Mouse (Mus musculus): ENCODE measurements around the gene Tubal3. TPM values are rescaled to one million over a fixed set of nuclear protein-coding genes. Genes with fewer than 3 reads are reported as not detected.

Gene Tubal3
- not detected in 2 replicates for polyA plus RNA-seq (2015; fragmentation: Nextera tagmentation; extraction: Ambion mirVana)

GRCm38 (mm10) chr13:3917571-3918311, at the start of gene Tubal3, which contains the start of gene Net1:
TSS of gene Tubal3 (plus strand) at chr13:3918274.
TSS of gene Net1 (minus strand) at chr13:3918220.
- Histone ChIP-seq H3K27me3 (no peaks in the 10 kb centered on the region), H3K4me1 (peaks cover 5% of the 10 kb centered on the region; the same call in 1 of the 2 replicates), H3K36me3 (no peaks in the 10 kb centered on the region), H3K9ac (peak within 1 kb of the TSS; percentile 63), H3K4me3 (peak within 1 kb of the TSS; percentile 92), H3K4me2 (peak within 1 kb of the TSS; percentile 77), H3K9me3 (no peaks in the 10 kb centered on the region), H3K27ac (peak within 1 kb of the TSS; percentile 27; the same call in 1 of the 2 replicates)
- under 1% methylated on average over 52 of the region's 52 CpGs for WGBS
- ATAC-seq (ENCODE audit: insufficient number of reproducible peaks, low FRiP score, low TSS enrichment, low read depth) = peak; percentile 94

GRCm38 (mm10) chr13:3869901-3870300, 48.2 kb upstream of the Tubal3 start:
- no peaks in the 10 kb centered on the region for H3K36me3 ChIP-seq
- no peak overlapping the region for H3K9ac ChIP-seq
- H3K4me2 ChIP-seq = no peak overlapping the region
- no peaks in the 10 kb centered on the region for H3K9me3 ChIP-seq
- ATAC-seq (ENCODE audit: insufficient number of reproducible peaks, low FRiP score, low TSS enrichment, low read depth) = no peak
- no peak overlapping the region for H3K4me3 ChIP-seq
- no peaks in the 10 kb centered on the region for H3K4me1 ChIP-seq
- H3K27me3 ChIP-seq = no peaks in the 10 kb centered on the region
- 0 out of 2 replicates have a peak overlapping the region, but pooled peaks have one; percentile 27 for H3K27ac ChIP-seq

DNA sequence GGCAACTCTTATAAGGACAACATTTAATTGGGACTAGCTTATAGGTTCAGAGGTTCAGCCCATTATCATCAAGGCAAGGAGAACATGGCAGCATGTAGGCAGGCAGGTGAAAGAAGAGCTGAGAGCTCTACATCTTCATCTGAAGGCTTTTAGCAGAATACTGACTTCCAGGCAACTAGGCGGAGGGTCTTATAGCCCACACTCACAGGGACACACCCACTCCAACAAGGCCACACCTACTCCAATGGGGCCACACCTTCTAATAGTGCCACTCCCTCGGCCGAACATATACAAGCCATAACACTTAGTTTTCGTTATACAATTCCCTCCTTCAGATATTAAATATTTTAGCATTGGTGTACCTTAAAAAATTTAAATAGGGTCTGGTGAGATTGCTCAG, 45.2 kb upstream of the Tubal3 start:
- Histone ChIP-seq H3K9me3 (no peaks in the 10 kb centered on the region), H3K27ac (no peak overlapping the region), H3K4me3 (no peak overlapping the region), H3K36me3 (no peaks in the 10 kb centered on the region), H3K4me2 (no peak overlapping the region), H3K4me1 (peaks cover 8% of the 10 kb centered on the region), H3K27me3 (no peaks in the 10 kb centered on the region), H3K9ac (no peak overlapping the region)
- WGBS = 88% methylated on average over 4 of the region's 4 CpGs
- no peak for ATAC-seq (ENCODE audit: insufficient number of reproducible peaks, low FRiP score, low TSS enrichment, low read depth)

DNA sequence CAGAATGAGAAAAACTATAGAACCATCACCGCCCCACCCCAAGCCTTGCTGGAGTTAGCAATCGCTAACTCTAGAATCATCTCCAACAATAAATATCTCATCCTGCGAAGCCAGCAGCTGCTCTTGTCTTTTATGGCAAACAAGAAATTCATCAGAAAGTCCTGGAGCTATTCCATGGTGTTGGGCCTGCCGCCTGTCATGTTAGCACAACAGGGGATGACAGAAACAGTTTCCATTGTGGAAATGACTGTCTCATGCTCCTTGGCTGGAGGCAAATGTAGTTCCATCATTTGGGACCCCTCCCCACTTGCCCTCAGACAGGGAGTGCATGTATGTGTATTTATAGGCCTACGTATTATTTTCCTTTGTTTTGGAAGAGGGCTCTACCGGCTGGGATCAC, 41.6 kb upstream of the Tubal3 start:
- Histone ChIP-seq H3K27ac (peak overlapping the region; percentile 60), H3K9me3 (no peaks in the 10 kb centered on the region), H3K36me3 (peaks cover 7% of the 10 kb centered on the region), H3K4me1 (peaks cover 8% of the 10 kb centered on the region), H3K4me3 (no peak overlapping the region), H3K4me2 (no peak overlapping the region), H3K27me3 (no peaks in the 10 kb centered on the region), H3K9ac (no peak overlapping the region)
- no peak for ATAC-seq (ENCODE audit: insufficient number of reproducible peaks, low FRiP score, low TSS enrichment, low read depth)
- 60% methylated on average over 6 of the region's 6 CpGs for WGBS

DNA sequence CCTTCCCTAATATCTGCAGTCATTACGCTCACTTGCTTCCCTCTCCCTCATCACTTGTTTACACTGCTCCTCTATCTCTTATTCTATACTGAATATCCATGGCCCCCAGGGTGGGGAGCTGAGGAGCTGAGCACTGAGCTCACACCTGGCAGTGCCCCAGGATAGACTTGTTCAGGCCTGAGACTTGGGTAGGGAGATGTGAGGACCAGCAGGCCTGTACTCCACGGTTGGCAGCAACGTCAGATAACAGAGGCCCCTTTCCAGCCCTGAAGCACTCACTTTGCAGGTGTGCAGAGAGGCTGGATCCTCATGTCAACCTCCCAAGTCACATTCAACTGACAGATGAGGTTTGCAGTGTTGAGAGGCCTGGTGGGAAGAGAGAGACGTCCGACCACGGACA, 40.9 kb upstream of the Tubal3 start:
- ATAC-seq (ENCODE audit: insufficient number of reproducible peaks, low FRiP score, low TSS enrichment, low read depth) = peak; percentile 38; the same call in 1 of the 2 replicates
- H3K27ac ChIP-seq = peak overlapping the region; percentile 60

GRCm38 (mm10) chr13:3877679-3878220, 40.3 kb upstream of the Tubal3 start:
- ATAC-seq (ENCODE audit: insufficient number of reproducible peaks, low FRiP score, low TSS enrichment, low read depth) = no peak
- H3K9ac ChIP-seq = no peak overlapping the region
- H3K4me1 ChIP-seq = peaks cover 8% of the 10 kb centered on the region
- no peak overlapping the region for H3K4me3 ChIP-seq
- H3K36me3 ChIP-seq = peaks cover 16% of the 10 kb centered on the region
- H3K27ac ChIP-seq = peak overlapping the region; percentile 60
- no peak overlapping the region for H3K4me2 ChIP-seq
- no peaks in the 10 kb centered on the region for H3K9me3 ChIP-seq
- 48% methylated on average over 4 of the region's 4 CpGs for WGBS
- no peaks in the 10 kb centered on the region for H3K27me3 ChIP-seq

More for the DNA sequence above, 40.9 kb upstream of the Tubal3 start:
- H3K4me2 ChIP-seq = no peak overlapping the region
- H3K9me3 ChIP-seq = no peaks in the 10 kb centered on the region
- H3K4me1 ChIP-seq = peaks cover 8% of the 10 kb centered on the region
- H3K36me3 ChIP-seq = peaks cover 14% of the 10 kb centered on the region
- H3K9ac ChIP-seq = no peak overlapping the region
- WGBS = 54% methylated on average over 6 of the region's 6 CpGs
- H3K27me3 ChIP-seq = no peaks in the 10 kb centered on the region
- no peak overlapping the region for H3K4me3 ChIP-seq

- Histone ChIP-seq H3K36me3 (peaks cover 60% of the 10 kb centered on the region), H3K4me2 (no peak overlapping the region), H3K9me3 (no peaks in the 10 kb centered on the region), H3K9ac (no peak overlapping the region), H3K27me3 (no peaks in the 10 kb centered on the region), H3K4me3 (no peak overlapping the region), H3K27ac (no peak overlapping the region), H3K4me1 (peaks cover 12% of the 10 kb centered on the region)
- WGBS = 90% methylated on average over 7 of the region's 7 CpGs
- no peak for ATAC-seq (ENCODE audit: insufficient number of reproducible peaks, low FRiP score, low TSS enrichment, low read depth)
Measured at GRCm38 (mm10) chr13:3886663-3887062, 31.4 kb upstream of the Tubal3 start.

DNA sequence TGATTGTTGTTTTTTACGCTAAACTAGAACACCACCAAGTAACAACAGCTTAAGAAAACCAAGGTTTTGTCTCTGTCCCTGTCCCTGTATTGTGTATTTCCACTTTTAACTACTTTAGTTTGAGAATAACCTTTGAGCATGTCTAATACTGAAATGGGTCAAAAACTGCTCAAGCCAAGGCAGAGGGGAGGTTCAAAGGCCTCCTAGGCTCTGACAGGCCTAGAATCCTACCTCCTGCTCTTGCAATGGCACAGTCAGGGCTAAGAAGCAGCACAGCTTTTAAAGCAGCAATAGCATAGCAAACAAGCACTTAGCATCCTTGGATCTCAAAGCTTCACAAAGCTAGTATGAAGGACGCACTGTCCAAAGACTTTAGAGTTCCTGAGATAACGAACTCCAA, 29.0 kb upstream of the Tubal3 start:
- no peak overlapping the region for H3K9ac ChIP-seq
- 89% methylated on average over 3 of the region's 3 CpGs for WGBS
- no peak for ATAC-seq (ENCODE audit: insufficient number of reproducible peaks, low FRiP score, low TSS enrichment, low read depth)
- no peak overlapping the region for H3K27ac ChIP-seq
- H3K36me3 ChIP-seq = peaks cover 51% of the 10 kb centered on the region
- peaks cover 19% of the 10 kb centered on the region for H3K4me1 ChIP-seq
- H3K4me2 ChIP-seq = no peak overlapping the region; the same call in 1 of the 2 replicates
- H3K27me3 ChIP-seq = no peaks in the 10 kb centered on the region
- no peak overlapping the region for H3K4me3 ChIP-seq
- no peaks in the 10 kb centered on the region for H3K9me3 ChIP-seq

DNA sequence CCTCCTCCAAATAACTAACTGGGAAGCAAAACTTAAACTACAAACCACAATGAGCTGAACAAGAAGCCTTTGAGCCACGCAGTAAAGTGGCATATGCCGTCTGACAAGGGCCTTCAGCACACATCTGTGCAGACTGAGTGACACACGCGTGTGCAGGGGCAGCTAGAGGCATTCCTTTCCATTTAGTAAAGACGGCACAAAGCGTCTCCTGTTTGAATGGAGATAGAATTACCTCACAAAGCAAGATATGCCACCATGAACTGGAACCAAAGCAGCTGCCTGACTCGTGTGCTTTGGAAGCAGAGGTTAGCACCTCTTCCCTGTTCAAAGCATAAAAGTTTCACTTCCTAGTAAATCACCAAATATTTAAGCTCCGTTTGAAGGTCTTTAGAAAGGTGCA, 28.0 kb upstream of the Tubal3 start:
- Histone ChIP-seq H3K4me2 (peak overlapping the region; percentile 41), H3K27me3 (no peaks in the 10 kb centered on the region), H3K9me3 (no peaks in the 10 kb centered on the region), H3K27ac (peak overlapping the region; percentile 33; the same call in 1 of the 2 replicates), H3K36me3 (peaks cover 41% of the 10 kb centered on the region), H3K4me1 (peaks cover 24% of the 10 kb centered on the region), H3K9ac (no peak overlapping the region; the same call in 1 of the 2 replicates), H3K4me3 (peak overlapping the region; percentile 20)
- ATAC-seq (ENCODE audit: insufficient number of reproducible peaks, low FRiP score, low TSS enrichment, low read depth) = peak; percentile 15; the same call in 1 of the 2 replicates
- WGBS = 23% methylated on average over 8 of the region's 8 CpGs

DNA sequence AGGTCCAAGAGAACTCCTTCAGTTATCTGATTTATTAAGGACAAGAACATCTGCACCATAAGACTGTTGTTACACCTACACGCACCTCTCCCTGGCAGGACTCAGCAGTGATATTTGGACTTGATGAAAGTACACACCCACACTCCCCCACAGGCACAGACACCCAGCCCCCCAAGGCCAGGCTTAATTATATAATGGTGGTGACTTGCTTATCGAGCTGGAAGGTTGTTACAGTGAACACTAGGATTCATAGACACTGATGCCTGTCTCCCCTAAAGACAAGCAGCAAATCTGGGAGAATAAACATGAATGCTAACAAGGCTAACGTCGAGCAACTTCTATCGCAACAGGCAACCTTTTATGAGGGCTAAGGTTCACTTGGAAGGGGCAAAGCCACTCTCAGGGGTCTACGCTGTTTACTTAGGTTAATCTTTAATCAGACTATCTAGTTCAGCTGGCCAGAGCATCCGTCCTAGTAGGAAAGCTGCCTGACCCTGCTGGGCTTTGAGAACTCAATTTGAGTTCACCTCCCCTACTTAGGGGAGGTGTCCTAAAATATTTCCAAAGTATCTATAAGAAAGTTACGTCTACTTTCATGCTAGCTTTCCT, 26.5 kb upstream of the Tubal3 start:
- ATAC-seq (ENCODE audit: insufficient number of reproducible peaks, low FRiP score, low TSS enrichment, low read depth) = no peak
- H3K4me1 ChIP-seq = peaks cover 24% of the 10 kb centered on the region
- H3K9ac ChIP-seq = peak overlapping the region; percentile 67
- H3K4me3 ChIP-seq = peak overlapping the region; percentile 67
- 23% methylated on average over 8 of the region's 8 CpGs for WGBS
- peaks cover 26% of the 10 kb centered on the region for H3K36me3 ChIP-seq
- H3K27me3 ChIP-seq = no peaks in the 10 kb centered on the region
- peak overlapping the region; percentile 57 for H3K4me2 ChIP-seq
- H3K27ac ChIP-seq = peak overlapping the region; percentile 92
- H3K9me3 ChIP-seq = no peaks in the 10 kb centered on the region

DNA sequence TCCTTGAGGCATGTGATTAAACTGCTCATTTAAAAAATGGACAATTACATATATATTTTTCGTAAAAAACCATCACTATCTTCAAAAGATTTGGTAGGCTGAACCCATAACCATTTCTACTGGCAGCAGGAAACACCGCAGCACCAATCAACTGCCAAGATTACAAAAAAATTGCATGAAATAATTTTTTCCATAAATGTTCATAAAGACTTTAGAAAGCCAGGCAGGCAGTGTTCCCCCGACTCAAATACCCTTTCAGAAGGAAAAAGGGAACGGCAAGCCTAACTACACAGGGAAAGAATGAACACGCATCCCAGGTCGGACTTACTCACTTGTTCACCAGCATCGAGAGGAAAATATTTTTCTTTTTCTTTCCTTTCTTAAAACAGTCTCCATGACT, 25.5 kb upstream of the Tubal3 start:
- peaks cover 24% of the 10 kb centered on the region for H3K4me1 ChIP-seq
- H3K4me3 ChIP-seq = peak overlapping the region; percentile 67
- H3K27ac ChIP-seq = peak overlapping the region; percentile 92
- peaks cover 16% of the 10 kb centered on the region for H3K36me3 ChIP-seq
- peak overlapping the region; percentile 57 for H3K4me2 ChIP-seq
- no peak for ATAC-seq (ENCODE audit: insufficient number of reproducible peaks, low FRiP score, low TSS enrichment, low read depth)
- H3K27me3 ChIP-seq = no peaks in the 10 kb centered on the region
- 4% methylated on average over 7 of the region's 7 CpGs for whole genome bisulfite sequencing
- H3K9me3 ChIP-seq = no peaks in the 10 kb centered on the region
- H3K9ac ChIP-seq = peak overlapping the region; percentile 67
